Mouse (Mus musculus) C2C12 (cell line): ENCODE data around the gene Adnp.

Experiments
- CEBPB ChIP-seq: IDR thresholded peaks from one replicate; pipeline ENCODE4 v1.6.1; 2011; ENCODE audit warnings: low read depth, mild to moderate bottlenecking, control low read depth, moderate library complexity
- CTCF ChIP-seq: IDR thresholded peaks from one replicate; pipeline ENCODE4 v1.5.1; 2011; ENCODE audit not compliant: control insufficient read depth, insufficient read depth, insufficient read length
- USF1 ChIP-seq: IDR thresholded peaks from one replicate; pipeline ENCODE4 v1.6.1; 2011; ENCODE audit warnings: low read depth, mild to moderate bottlenecking, control low read depth, moderate library complexity

GRCm38 (mm10) chr2:168243278-168243677, 36.4 kb upstream of the Adnp start:
- TF ChIP-seq CEBPB: no peak
- TF ChIP-seq CTCF: no peak
- TF ChIP-seq USF1: no peak
